Mouse (Mus musculus) splenic B cell, adult 2 months (primary cell): ENCODE results near the gene 1700016K19Rik.

Source experiments
- DNase-seq: peaks from one replicate; pipeline ENCODE4 v3.0.0-alpha.2; 2011; ENCODE audit warnings: low read depth, low spot score
- H3K27me3 ChIP-seq: 2 replicates; pipeline ENCODE4 v1.6.1; 2012; ENCODE audit warnings: mild to moderate bottlenecking, low read length, moderate library complexity, mixed read lengths; ENCODE audit not compliant: control insufficient read depth, poor library complexity, insufficient read depth, severe bottlenecking
- H3K36me3 ChIP-seq: 2 replicates; pipeline ENCODE4 v1.6.1; 2012; ENCODE audit warnings: mild to moderate bottlenecking, low read length, moderate library complexity, mixed read lengths; ENCODE audit not compliant: control insufficient read depth, poor library complexity, insufficient read depth, severe bottlenecking

Gene 1700016K19Rik

DNA sequence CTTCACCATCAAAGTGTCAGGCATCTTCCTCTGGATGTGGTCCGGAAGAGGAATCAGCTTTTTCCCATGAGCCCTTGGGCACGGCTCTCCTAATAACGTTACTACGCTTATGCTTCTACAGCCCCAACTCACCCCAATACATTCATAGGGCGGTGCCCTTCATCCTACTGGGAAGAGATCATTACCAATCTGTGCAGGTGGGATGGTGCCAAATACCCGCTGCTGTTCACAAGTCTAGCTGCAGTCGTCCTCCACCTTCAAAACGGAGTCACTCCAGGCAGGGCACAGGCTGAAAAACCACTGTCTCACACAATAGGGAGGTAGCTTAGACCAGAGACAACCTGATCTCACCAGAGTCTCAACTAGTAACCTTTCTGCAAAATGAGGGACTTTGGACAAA, 35.5 kb downstream of the 1700016K19Rik start:
- H3K27me3 ChIP-seq: no peaks in the 10 kb centered on the region
- no peaks in the 10 kb centered on the region for H3K36me3 ChIP-seq
- DNase-seq: no peak

DNA sequence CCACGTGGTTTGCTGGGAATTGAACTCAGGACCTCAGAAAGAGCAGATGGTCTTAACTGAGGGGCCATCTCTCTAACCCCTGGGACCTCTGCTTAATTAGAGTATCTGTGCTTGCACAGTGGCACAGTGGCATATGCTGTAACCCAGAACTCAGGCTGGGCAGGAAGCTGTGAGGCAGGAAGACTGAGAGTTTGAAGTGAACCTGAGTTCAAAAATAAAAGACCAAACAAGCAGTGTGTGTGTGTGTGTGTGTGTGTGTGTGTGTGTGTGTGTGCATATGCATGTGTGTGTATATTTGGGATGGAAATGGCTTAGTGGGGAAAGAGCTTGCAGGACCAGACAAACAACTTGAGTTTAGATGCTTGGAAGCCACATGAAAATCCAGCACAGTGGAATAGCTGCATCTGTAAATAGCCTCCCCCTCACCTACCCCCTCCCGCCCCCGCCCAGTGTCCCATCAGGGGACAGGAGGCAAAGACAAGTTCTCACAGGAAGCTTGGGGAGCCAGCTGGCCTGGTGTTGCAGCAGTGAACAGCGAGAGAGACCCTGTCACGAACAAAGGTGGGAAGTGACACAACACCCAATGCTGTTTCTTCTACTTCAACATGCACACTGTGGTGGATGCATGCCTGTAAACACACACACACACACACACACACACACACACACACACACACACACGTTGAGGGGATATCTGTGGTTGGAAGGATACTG, 38.0 kb downstream of the 1700016K19Rik start:
- Histone ChIP-seq H3K36me3 (no peaks in the 10 kb centered on the region), H3K27me3 (no peaks in the 10 kb centered on the region)
- no peak for DNase-seq

DNA sequence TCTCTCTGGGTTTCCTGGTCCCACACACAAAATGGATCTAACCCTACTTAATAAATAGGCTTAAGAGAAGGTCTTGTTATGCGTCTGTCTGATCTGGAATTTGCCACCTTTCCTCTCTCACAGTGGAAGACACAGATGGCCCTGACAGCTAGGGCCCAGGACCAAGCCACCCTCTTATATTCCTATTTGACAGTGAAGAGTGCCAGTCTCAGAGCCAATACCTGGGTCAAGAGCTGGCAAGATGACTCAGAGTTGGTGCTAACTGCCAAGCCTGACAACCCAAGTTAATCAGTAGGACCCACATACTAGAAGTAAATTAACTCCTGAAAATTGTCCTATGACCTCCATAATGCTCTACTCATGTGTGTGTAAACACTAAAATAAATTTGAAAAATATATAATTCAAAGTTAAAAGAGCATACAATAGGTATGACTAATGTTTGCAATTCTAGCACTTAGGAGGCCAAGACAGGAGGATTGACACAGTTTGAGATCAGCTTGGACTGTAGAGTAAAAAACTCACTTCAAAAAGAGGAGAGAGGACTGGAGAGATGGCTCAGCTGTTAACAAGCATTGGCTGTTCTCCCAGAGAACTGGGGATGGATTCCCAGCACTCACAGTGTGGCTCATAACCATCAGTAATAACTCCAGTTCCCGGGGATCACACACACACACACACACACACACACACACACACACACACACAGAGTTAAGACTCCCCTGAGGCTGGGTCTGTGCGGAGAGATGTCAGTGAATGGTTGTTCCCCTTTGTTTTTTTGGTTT, 39.8 kb downstream of the 1700016K19Rik start:
- DNase-seq: no peak
- no peaks in the 10 kb centered on the region for H3K36me3 ChIP-seq

DNA sequence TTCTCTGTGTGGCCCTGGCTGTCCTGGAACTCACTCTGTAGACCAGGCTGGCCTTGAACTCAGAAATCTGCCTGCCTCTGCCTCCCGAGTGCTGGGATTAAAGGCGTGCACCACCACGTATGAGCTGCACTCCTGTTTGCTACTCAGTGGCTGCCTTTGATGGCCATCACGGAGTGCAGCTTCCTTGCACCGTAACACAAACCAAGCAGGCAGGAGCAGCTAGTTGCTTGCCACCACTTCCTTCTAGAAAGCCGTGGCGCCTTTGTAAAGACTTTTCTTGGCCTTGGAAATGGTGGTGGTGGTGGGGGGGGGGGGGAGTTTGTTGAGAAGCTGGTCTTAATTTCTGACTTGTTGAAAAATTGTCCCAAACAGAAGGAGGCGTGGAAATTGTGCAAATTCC, 40.4 kb downstream of the 1700016K19Rik start:
- no peaks in the 10 kb centered on the region for H3K36me3 ChIP-seq
- DNase-seq: no peak
- no peaks in the 10 kb centered on the region for H3K27me3 ChIP-seq

More for the DNA sequence above, 39.8 kb downstream of the 1700016K19Rik start:
- no peaks in the 10 kb centered on the region for H3K27me3 ChIP-seq

DNA sequence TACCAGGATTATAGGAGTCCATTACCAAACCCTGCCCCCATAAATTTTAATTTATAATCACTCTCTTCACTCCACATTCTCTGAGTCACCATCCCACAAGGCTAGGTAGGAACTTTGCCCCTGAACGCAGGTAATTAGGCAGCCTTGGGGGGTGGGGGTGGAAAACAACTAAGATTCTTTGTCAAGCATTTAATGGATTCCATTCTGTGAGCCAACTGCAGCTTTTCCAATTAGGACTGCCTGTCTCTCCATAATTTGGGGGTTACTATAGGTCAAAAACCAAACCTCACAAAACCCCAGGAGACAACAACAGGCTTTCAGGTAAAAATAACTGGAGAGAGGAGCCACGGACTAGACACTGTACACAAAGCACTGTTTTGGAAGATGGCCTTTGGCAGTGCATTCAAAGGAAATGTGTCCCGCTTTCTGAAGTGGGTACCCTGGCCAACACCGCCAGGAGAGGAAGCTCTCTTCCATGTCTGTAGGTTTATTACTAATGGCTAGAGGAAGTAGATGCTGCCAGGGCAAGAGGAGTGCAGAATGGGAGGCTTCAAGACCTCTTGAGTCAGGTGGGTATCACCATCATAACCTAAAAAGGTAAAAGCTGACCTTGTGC, 41.2 kb downstream of the 1700016K19Rik start:
- H3K27me3 ChIP-seq: no peaks in the 10 kb centered on the region
- DNase-seq: no peak
- H3K36me3 ChIP-seq: no peaks in the 10 kb centered on the region

DNA sequence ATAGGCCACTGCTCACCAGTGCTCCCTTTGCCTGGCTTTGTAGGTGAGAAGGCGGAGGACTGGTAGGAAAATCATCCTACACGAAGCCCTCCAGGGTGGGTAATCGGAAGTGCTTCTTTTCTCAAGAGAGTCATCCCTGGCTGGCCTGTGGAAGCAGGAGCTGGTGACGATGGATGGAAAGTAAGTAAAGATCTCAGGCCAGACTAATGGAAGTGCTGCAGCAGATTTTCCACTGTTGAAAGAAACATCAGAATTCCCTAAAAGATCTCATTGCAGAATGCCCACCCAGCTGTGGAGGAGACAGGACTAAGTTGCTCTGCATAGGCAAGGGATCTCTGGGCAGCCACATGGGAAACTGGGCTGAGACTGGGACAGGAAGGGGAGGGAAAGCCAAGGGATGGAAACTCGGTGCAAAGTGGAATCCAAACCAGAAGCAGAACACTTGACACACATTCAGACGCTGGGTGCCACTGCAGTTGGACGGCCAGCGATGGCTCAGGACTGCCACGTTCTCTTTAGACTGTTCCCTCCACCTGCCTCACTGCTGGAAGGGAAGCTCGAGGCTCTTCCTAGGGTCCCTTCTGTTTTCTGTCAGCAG, 42.4 kb downstream of the 1700016K19Rik start:
- Histone ChIP-seq H3K36me3 (no peaks in the 10 kb centered on the region), H3K27me3 (no peaks in the 10 kb centered on the region)
- DNase-seq: no peak

DNA sequence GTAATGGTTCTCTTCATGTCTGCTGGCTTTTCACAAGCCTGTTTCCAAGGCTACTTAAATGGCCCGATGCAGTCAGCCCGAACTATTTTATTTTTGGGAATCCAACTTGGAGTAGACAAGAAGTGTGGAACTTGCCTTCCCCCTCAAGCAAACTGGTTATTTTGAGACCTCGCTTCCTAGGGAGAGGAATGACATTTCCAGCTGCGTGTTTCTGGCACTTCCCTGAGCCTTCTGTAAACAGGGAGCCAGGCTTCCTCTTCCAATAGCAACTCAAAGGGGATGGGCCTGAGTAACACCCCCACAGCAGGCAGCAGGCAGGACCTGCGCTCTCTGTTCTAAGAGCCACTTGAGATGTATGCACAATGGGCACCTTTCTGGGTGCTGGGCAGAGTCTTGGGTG, 43.2 kb downstream of the 1700016K19Rik start:
- Histone ChIP-seq H3K27me3 (no peaks in the 10 kb centered on the region), H3K36me3 (no peaks in the 10 kb centered on the region)
- no peak for DNase-seq

DNA sequence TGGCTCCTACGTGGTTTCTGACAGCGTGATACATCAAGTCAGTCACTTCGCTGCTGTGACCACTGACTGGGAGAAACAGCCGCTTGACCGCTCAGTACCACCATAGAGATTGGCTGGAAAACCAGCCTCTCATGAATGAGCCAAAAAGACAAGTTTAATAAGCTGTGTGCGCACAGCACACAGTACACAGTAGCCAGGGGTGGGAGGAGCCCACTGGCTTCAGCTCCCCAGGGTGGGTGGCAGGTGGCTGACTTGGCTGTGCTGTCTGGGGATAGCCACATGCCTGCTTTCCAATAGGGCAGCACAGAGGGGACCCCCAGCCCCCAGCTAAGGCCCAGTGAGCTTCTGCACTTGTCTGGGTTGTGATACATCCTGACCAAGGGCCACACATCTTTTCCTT, 44.8 kb downstream of the 1700016K19Rik start:
- DNase-seq: no peak
- Histone ChIP-seq H3K27me3 (no peaks in the 10 kb centered on the region), H3K36me3 (no peaks in the 10 kb centered on the region)

DNA sequence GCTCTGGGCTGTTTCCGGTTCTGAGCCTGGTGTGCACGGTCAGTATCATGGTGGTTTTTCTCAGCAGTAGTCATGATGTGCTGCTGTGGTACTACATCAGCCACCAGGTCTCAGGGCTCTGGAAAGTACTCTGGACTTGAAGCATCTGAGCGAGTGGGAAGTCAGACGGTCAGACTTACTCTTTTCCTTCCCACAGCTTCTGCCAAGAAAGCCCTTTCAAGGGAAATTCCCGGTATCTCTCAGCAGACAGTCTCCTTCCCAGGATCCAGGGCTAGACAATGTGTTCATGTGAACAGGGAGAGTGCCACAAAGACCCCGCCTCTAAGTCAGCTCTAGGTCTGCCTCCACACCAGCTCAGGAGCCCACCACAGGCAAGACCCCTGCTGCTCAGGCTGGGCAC, 45.7 kb downstream of the 1700016K19Rik start:
- Histone ChIP-seq H3K36me3 (no peaks in the 10 kb centered on the region), H3K27me3 (no peaks in the 10 kb centered on the region)
- no peak for DNase-seq

DNA sequence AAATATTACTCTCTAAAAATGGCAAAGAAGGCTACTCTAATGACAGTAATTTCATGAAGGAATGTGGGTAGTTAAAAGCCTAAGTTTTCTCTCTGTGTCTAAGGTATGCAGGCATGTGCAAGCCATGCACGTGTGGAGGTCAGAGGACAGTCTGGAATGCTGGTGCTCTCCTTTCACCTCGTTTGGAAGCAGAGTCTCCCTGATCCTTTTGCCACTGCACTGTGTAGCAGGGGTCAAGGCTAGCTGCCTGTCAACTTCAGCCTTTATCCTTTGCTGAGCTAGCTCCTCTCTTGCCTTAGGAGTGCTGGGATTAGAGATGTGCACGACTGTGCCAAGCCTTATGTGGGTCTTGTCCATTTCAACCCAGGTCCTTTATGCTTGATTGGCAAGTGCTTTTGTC, 50.8 kb downstream of the 1700016K19Rik start:
- H3K36me3 ChIP-seq: no peaks in the 10 kb centered on the region
- DNase-seq: no peak
- H3K27me3 ChIP-seq: no peaks in the 10 kb centered on the region

DNA sequence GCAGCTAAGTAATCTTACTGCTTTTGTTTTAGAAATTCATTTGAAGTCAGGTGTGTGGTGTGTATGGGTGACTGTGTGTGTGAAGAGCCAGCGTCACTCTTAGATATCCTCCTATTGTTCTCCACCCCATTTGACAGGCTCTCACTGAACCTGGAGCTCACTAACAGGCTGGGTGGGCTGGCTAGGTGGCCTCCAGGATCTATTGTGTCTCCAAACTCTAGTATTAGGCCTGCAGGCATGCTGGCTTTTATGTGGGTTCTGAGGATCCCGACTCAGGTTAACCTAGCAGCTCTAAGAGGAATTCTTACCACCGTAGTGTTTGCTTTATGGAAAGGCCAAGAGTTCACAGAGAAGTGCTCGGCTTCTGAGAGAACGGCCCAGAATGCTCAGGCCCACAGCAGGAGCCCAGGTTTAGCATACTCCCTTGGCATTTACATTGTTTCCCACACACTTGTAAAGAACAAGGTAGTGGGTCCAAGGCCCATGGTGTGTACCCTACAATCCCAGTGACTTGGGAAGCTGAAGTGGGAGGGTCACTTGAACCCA, 51.3 kb downstream of the 1700016K19Rik start:
- Histone ChIP-seq H3K36me3 (no peaks in the 10 kb centered on the region), H3K27me3 (no peaks in the 10 kb centered on the region)
- no peak for DNase-seq

DNA sequence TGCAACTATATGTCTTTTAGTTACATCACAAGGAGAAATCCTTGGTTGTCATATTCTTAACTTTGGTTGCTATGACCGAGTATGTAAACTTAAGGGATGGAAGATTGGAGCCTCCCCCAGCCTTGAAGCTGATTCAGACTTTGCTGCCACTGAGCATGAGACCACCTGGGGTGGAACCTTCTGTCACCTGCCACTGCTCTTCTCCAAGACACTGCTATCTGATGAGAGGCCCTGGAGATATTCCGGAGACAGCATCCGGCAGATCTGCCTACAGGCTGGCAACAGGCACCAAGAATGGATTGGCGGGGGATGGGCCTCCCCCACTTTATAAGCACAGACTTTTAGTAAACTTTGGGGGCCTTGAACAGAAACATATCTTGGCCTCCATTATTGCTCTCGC, 52.8 kb downstream of the 1700016K19Rik start:
- no peaks in the 10 kb centered on the region for H3K36me3 ChIP-seq

More for the DNA sequence above, 52.8 kb downstream of the 1700016K19Rik start:
- no peak for DNase-seq
- H3K27me3 ChIP-seq: no peaks in the 10 kb centered on the region
